Mouse (Mus musculus) bone marrow macrophage, adult 2 months (primary cell): ENCODE results near the gene Dtd1. TPM values are rescaled to one million over a fixed set of nuclear protein-coding genes. Genes with fewer than 3 reads are reported as not detected.

ENCODE experiments used
- H3K27ac ChIP-seq: 2 replicates; pipeline ENCODE4 v1.5.1; 2012; ENCODE audit warnings: low read depth, low read length; ENCODE audit not compliant: insufficient read depth
- H3K4me1 ChIP-seq: 2 replicates; pipeline ENCODE4 v1.6.1; 2012; ENCODE audit warnings: low read length; ENCODE audit not compliant: control insufficient read depth, insufficient read depth
- H3K4me3 ChIP-seq: 2 replicates; pipeline ENCODE4 v1.5.1; 2012; ENCODE audit warnings: mild to moderate bottlenecking, low read length, moderate library complexity; ENCODE audit not compliant: insufficient read depth
- CTCF ChIP-seq: IDR thresholded peaks from 2 replicates; pipeline ENCODE4 v1.5.1; 2012; ENCODE audit warnings: low read depth, mild to moderate bottlenecking, low read length, moderate library complexity
- POLR2A ChIP-seq: IDR thresholded peaks from 2 replicates; pipeline ENCODE4 v1.6.1; 2012; ENCODE audit warnings: mild to moderate bottlenecking, low read depth, low read length, borderline replicate concordance
- polyA plus RNA-seq: library from polyadenylated mRNA; stranded (reverse); fragments of >200 nt; gene quantifications from 2 replicates; pipeline ENCODE4 v1.2.4, GENCODE M21; 2012; ENCODE audit not compliant: missing spikeins, insufficient read depth, insufficient read length

The Dtd1 gene
- polyA plus RNA-seq, 1 experiment = 9.0 TPM

DNA sequence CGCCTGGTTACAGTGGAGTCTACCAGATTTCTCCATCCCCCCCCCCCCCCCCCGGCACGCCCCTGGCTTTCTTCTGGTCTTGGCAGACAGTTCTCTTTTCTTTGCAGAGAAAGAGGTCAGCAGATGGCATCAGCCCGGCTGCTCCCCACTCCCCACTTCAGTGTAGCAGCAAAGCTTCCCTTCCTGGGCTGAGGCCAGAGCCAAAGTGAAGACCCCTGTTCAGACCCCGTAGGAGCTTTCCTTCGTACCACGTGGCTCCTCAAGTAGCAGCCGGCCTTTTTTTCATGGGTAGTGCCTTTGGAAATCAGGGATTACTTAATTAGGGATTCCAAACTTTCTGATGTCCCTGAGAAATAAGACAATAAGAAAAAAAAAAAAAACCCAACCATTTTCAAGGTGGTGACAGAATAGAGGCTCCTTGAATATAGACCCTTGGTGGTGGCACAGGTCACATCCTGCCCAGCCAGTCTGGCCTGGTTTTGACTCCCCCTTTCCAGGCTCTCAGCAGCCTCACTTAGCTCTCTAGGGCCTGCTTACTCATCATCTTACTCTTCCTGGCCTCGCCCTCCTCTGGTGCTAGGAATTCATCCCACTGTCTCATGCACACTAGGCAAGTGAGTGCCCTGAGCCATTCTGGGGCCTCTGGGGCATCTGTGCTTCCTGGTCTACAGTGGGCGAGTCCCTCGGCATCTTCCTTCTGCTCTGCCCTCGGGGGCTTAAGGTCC lies 38.1 kb downstream of the Dtd1 start:
- Histone ChIP-seq H3K27ac (no peak overlapping the region), H3K4me3 (no peak overlapping the region), H3K4me1 (peaks cover 21% of the 10 kb centered on the region)
- TF ChIP-seq CTCF (no peak), POLR2A (no peak)

GRCm38 (mm10) chr2:144638719-144639118 lies 39.0 kb downstream of the Dtd1 start:
- no peak overlapping the region for H3K27ac ChIP-seq
- TF ChIP-seq POLR2A (no peak), CTCF (no peak)
- peaks cover 21% of the 10 kb centered on the region for H3K4me1 ChIP-seq
- H3K4me3 ChIP-seq = no peak overlapping the region

GRCm38 (mm10) chr2:144640101-144640500 lies 40.4 kb downstream of the Dtd1 start:
- Histone ChIP-seq H3K4me1 (peaks cover 21% of the 10 kb centered on the region), H3K4me3 (no peak overlapping the region), H3K27ac (no peak overlapping the region)
- TF ChIP-seq POLR2A (no peak), CTCF (no peak)

DNA sequence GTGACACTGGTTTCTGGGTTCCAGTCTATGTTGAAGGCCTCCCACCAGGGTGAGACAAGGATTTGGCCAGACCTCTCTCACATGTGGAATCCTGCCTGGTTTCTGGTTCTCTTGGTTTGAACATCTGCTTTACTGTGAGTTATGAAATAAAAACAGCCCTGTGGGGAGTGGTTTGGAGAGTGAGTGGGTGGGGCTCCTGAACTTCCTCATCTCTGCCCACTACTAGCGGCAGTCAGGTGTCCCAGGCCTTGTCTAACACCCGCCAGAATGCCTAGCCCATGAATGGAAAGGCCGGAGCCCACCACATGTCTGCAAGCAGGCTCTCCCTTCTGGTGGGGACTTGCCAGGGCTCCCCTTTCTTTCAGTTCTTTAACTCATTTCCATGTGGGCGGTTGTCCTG lies 42.3 kb downstream of the Dtd1 start:
- Histone ChIP-seq H3K4me3 (no peak overlapping the region), H3K4me1 (peaks cover 21% of the 10 kb centered on the region), H3K27ac (peak overlapping the region; percentile 41)
- TF ChIP-seq POLR2A = no peak
- no peak for TF ChIP-seq CTCF

- H3K27ac ChIP-seq = no peak overlapping the region
- H3K4me3 ChIP-seq = no peak overlapping the region
- H3K4me1 ChIP-seq = peaks cover 9% of the 10 kb centered on the region
- TF ChIP-seq POLR2A (no peak), CTCF (no peak)
Observed at GRCm38 (mm10) chr2:144646360-144646759, 46.7 kb downstream of the Dtd1 start.

- no peak for TF ChIP-seq CTCF
- TF ChIP-seq POLR2A = no peak
- H3K27ac ChIP-seq = no peak overlapping the region
- no peak overlapping the region for H3K4me3 ChIP-seq
- H3K4me1 ChIP-seq = peaks cover 2% of the 10 kb centered on the region
Observed at GRCm38 (mm10) chr2:144647151-144647550, 47.5 kb downstream of the Dtd1 start.

GRCm38 (mm10) chr2:144649960-144650359 lies 50.3 kb downstream of the Dtd1 start:
- no peak for TF ChIP-seq CTCF
- no peak for TF ChIP-seq POLR2A
- no peak overlapping the region for H3K27ac ChIP-seq
- no peaks in the 10 kb centered on the region for H3K4me1 ChIP-seq
- no peak overlapping the region for H3K4me3 ChIP-seq

DNA sequence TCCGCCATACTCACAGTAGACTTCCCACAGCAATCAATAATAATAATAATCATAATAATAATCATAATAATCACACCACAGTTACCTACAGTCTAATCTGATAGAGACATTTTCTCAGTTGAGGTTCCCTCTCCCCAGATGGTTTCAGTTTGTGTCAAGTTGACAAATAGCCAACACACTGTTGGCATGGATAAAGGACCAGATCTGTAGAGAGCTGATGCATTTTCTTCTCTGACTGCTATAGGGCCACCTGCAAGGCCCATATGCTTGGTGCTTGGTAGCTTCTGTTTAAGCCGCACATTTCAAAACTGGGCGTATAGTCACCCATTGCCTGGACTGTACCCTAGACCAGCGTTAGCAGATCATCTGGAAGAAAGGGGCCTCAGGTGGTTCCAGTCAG lies 53.1 kb downstream of the Dtd1 start:
- Histone ChIP-seq H3K27ac (no peak overlapping the region), H3K4me3 (no peak overlapping the region), H3K4me1 (no peaks in the 10 kb centered on the region)
- TF ChIP-seq POLR2A = no peak

- H3K4me1 ChIP-seq = no peaks in the 10 kb centered on the region
- no peak overlapping the region for H3K4me3 ChIP-seq
- TF ChIP-seq POLR2A (no peak), CTCF (no peak)
- no peak overlapping the region for H3K27ac ChIP-seq
Observed at GRCm38 (mm10) chr2:144655307-144655706, 55.6 kb downstream of the Dtd1 start.

GRCm38 (mm10) chr2:144668507-144668906 lies 68.8 kb downstream of the Dtd1 start:
- no peak overlapping the region for H3K27ac ChIP-seq

More at GRCm38 (mm10) chr2:144668507-144668906, 68.8 kb downstream of the Dtd1 start:
- Histone ChIP-seq H3K4me3 (no peak overlapping the region), H3K4me1 (peaks cover 30% of the 10 kb centered on the region)
- TF ChIP-seq POLR2A (no peak), CTCF (no peak)
